Mouse (Mus musculus) testis, adult 2 months (tissue): Measurements from ENCODE around the gene Ccdc92b.

Experiments
- CTCF ChIP-seq: fragments of 200-500 bp; IDR thresholded peaks from 2 replicates; pipeline ENCODE4 v1.5.1; 2012; ENCODE audit warnings: low read depth, mild to moderate bottlenecking, inconsistent platforms, low read length, moderate library complexity; ENCODE audit not compliant: control insufficient read depth, insufficient read depth, insufficient replicate concordance
- POLR2A ChIP-seq: fragments of 200-500 bp; IDR thresholded peaks from 2 replicates; pipeline ENCODE4 v1.6.1; 2012; ENCODE audit warnings: low read depth, mild to moderate bottlenecking, inconsistent platforms, low read length, moderate library complexity; ENCODE audit not compliant: control insufficient read depth

DNA sequence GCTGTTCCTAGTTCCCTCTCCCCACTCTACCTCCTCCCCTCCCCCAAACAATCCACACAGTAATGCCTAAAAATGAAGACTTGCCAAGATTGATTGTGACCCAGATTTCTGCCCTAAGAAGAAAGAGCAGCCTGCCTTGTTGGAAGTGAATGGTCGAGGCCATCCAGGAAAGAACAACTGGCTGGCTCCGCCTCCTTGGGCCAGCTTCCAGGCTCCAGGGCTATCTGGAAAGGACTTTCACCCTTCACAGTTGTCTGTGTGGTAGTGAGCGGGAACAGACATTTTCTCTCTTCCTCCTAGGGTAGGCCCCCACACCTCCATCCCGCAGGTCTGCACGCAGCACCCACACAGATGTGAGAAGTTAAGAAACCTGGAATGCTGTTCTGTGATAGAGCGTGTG lies 4.3 kb downstream of the Ccdc92b start:
- TF ChIP-seq CTCF (no peak), POLR2A (no peak)
